Mouse (Mus musculus): ENCODE measurements around the gene Mast4. TPM values are rescaled to one million over a fixed set of nuclear protein-coding genes. Genes with fewer than 3 reads are reported as not detected.

The Mast4 gene
- polyA plus RNA-seq, 2 experiments = 0.71 to 1.5 TPM

- H3K9me3 ChIP-seq (ENCODE audit: control insufficient read depth, low read length) = no peaks in the 10 kb centered on the region
- H3K4me1 ChIP-seq (replicated peaks; ENCODE audit: control insufficient read depth in 2 of 2, insufficient read depth in 2 of 2, low read length in 1 of 2) = no peaks in the 10 kb centered on the region
- ATAC-seq (ENCODE audit: insufficient read depth) (no peak), DNase-seq (ENCODE audit: low read depth in 3 of 3, low spot score in 3 of 3) (no peak)
- H3K36me3 ChIP-seq (replicated peaks; ENCODE audit: control insufficient read depth, insufficient read depth, low read depth) = no peaks in the 10 kb centered on the region
- H3K27ac ChIP-seq = no peak overlapping the region
- 31% methylated on average over 5 of the region's 5 CpGs for WGBS (ENCODE audit: insufficient replicate concordance)
- peaks cover 41% of the 10 kb centered on the region for H3K27me3 ChIP-seq (ENCODE audit: control insufficient read depth, insufficient read depth, low read length)
- TF ChIP-seq EP300 (IDR thresholded peaks at IDR 0.05; ENCODE audit: low read depth) (no peak), CTCF (IDR thresholded peaks at IDR 0.05; ENCODE audit: low read depth) (no peak)
- H3K4me3 ChIP-seq (ENCODE audit: insufficient read depth in 1 of 2, low read depth in 2 of 2, low read length in 2 of 2) = no peak overlapping the region
- no peak overlapping the region for H3K4me2 ChIP-seq (ENCODE audit: low read depth)
- H3K9ac ChIP-seq (replicated peaks) = no peak overlapping the region
Measured at GRCm38 (mm10) chr13:103336237-103336636, 1.9 kb upstream of the Mast4 start.

GRCm38 (mm10) chr13:103334723-103335458 is 594 bp upstream of the Mast4 start:
- TF ChIP-seq EP300 (IDR thresholded peaks at IDR 0.05; ENCODE audit: low read depth) (no peak), CTCF (IDR thresholded peaks at IDR 0.05; ENCODE audit: low read depth) (no peak)
- Histone ChIP-seq H3K27ac (no peak overlapping the region), H3K27me3 (ENCODE audit: control insufficient read depth, insufficient read depth, low read length) (peaks cover 41% of the 10 kb centered on the region), H3K4me3 (ENCODE audit: insufficient read depth in 1 of 2, low read depth in 2 of 2, low read length in 2 of 2) (peak overlapping the region; percentile 44 to 51), H3K9ac (replicated peaks) (no peak overlapping the region), H3K36me3 (replicated peaks; ENCODE audit: control insufficient read depth, insufficient read depth, low read depth) (no peaks in the 10 kb centered on the region), H3K9me3 (ENCODE audit: control insufficient read depth, low read length) (no peaks in the 10 kb centered on the region), H3K4me2 (ENCODE audit: low read depth) (peak overlapping the region; percentile 66), H3K4me1 (replicated peaks; ENCODE audit: control insufficient read depth in 2 of 2, insufficient read depth in 2 of 2, low read length in 1 of 2) (no peaks in the 10 kb centered on the region)
- under 1% methylated on average over 32 of the region's 32 CpGs for WGBS (ENCODE audit: insufficient replicate concordance)
- DNase-seq (ENCODE audit: low read depth in 3 of 3, low spot score in 3 of 3) (no peak), ATAC-seq (ENCODE audit: insufficient read depth) (no peak)

DNA sequence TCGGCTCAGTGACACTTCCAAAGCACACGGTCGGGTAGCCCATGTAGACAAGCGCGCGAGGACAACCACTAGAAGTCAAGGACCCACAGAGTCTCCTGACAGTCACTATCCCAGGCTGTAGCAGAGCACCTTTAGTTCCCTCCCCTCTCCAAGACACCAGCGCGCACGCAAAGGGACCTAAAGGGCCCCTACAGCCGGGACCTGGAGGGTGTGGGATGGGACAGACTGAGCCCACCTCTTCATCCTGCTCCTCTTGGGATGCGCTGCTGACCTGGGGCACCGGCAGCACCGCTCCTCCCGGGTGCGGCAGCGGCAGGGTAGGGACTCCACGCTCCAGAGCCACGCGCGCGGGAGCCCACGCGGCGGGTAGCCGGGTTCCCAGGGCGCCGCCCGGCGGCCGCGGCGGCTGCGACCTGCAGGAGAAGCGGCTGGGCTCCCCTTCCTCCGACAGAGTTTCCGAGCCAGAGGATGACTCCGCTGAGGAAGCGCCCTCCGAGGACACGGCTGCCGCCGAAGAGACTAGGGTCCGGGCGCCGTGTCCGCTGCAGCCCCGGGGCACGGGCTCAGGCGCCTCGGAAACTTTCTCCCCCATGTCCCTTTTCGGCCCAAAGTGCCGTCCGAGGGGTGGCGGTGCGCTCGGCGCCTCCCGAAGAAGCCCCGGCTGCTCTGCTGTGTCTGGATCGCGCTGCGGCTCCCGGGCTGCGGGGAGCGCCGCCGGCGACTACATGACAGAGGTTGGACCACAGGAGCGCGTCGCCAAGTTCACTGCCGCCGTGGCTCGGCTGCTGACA is 501 bp downstream of the Mast4 start:
- DNase-seq (ENCODE audit: low read depth in 3 of 3, low spot score in 3 of 3) = no peak
- under 1% methylated on average over 74 of the region's 74 CpGs for WGBS (ENCODE audit: insufficient replicate concordance)
- H3K27me3 ChIP-seq (ENCODE audit: control insufficient read depth, insufficient read depth, low read length) = peaks cover 41% of the 10 kb centered on the region
- H3K9ac ChIP-seq (replicated peaks) = no peak overlapping the region
- peak overlapping the region; percentile 66 for H3K4me2 ChIP-seq (ENCODE audit: low read depth)
- peak overlapping the region; percentile 20 to 51 for H3K4me3 ChIP-seq (ENCODE audit: insufficient read depth in 1 of 2, low read depth in 2 of 2, low read length in 2 of 2)
- H3K4me1 ChIP-seq (replicated peaks; ENCODE audit: control insufficient read depth in 2 of 2, insufficient read depth in 2 of 2, low read length in 1 of 2) = no peaks in the 10 kb centered on the region
- peak; percentile 21; the same call in 1 of the 2 replicates for ATAC-seq (ENCODE audit: insufficient read depth)
- H3K9me3 ChIP-seq (ENCODE audit: control insufficient read depth, low read length) = no peaks in the 10 kb centered on the region
- H3K27ac ChIP-seq = no peak overlapping the region
- no peaks in the 10 kb centered on the region for H3K36me3 ChIP-seq (replicated peaks; ENCODE audit: control insufficient read depth, insufficient read depth, low read depth)
- TF ChIP-seq EP300 (IDR thresholded peaks at IDR 0.05; ENCODE audit: low read depth) (no peak), CTCF (IDR thresholded peaks at IDR 0.05; ENCODE audit: low read depth) (no peak)

DNA sequence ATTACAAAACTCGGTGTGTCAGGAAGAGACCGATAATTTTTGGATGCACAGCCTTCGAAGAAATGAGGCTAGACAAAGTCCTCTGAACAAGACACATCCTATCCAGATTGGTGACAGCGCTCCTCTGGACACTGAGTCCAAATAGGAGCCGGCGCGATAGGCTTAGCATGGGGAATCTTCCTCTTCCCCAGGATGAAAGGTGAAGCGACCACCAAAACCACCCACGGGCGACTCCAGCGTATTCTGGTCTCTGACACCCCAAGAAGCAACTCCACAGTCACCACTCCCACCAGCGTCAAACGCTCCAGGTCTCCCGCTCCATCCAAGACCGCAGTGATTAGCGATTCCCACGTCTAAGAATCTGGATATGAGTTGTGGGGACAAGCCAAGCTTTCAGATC is 1.1 kb downstream of the Mast4 start:
- Histone ChIP-seq H3K27ac (no peak overlapping the region), H3K4me2 (ENCODE audit: low read depth) (no peak overlapping the region), H3K27me3 (ENCODE audit: control insufficient read depth, insufficient read depth, low read length) (peaks cover 41% of the 10 kb centered on the region), H3K4me3 (ENCODE audit: insufficient read depth in 1 of 2, low read depth in 2 of 2, low read length in 2 of 2) (0 out of 4 replicates have a peak overlapping the region, but pooled peaks of 1 of the 2 experiments have one; percentile 20), H3K9ac (replicated peaks) (no peak overlapping the region), H3K4me1 (replicated peaks; ENCODE audit: control insufficient read depth in 2 of 2, insufficient read depth in 2 of 2, low read length in 1 of 2) (no peaks in the 10 kb centered on the region), H3K9me3 (ENCODE audit: control insufficient read depth, low read length) (no peaks in the 10 kb centered on the region), H3K36me3 (replicated peaks; ENCODE audit: control insufficient read depth, insufficient read depth, low read depth) (no peaks in the 10 kb centered on the region)
- TF ChIP-seq CTCF (IDR thresholded peaks at IDR 0.05; ENCODE audit: low read depth) (no peak), EP300 (IDR thresholded peaks at IDR 0.05; ENCODE audit: low read depth) (no peak)
- 3% methylated on average over 17 of the region's 17 CpGs for WGBS (ENCODE audit: insufficient replicate concordance)
- DNase-seq (ENCODE audit: low read depth in 3 of 3, low spot score in 3 of 3) (no peak), ATAC-seq (ENCODE audit: insufficient read depth) (no peak)

GRCm38 (mm10) chr13:103332731-103333130 is 1.6 kb downstream of the Mast4 start:
- no peak overlapping the region for H3K4me3 ChIP-seq (ENCODE audit: insufficient read depth in 1 of 2, low read depth in 2 of 2, low read length in 2 of 2)
- DNase-seq (ENCODE audit: low read depth in 3 of 3, low spot score in 3 of 3) (no peak), ATAC-seq (ENCODE audit: insufficient read depth) (no peak)
- H3K27ac ChIP-seq = no peak overlapping the region
- no peaks in the 10 kb centered on the region for H3K4me1 ChIP-seq (replicated peaks; ENCODE audit: control insufficient read depth in 2 of 2, insufficient read depth in 2 of 2, low read length in 1 of 2)
- H3K27me3 ChIP-seq (ENCODE audit: control insufficient read depth, insufficient read depth, low read length) = peaks cover 41% of the 10 kb centered on the region
- no peak overlapping the region for H3K9ac ChIP-seq (replicated peaks)
- H3K9me3 ChIP-seq (ENCODE audit: control insufficient read depth, low read length) = no peaks in the 10 kb centered on the region
- no peak for TF ChIP-seq EP300 (IDR thresholded peaks at IDR 0.05; ENCODE audit: low read depth)
- H3K36me3 ChIP-seq (replicated peaks; ENCODE audit: control insufficient read depth, insufficient read depth, low read depth) = no peaks in the 10 kb centered on the region
- 11% methylated on average over 9 of the region's 9 CpGs for WGBS (ENCODE audit: insufficient replicate concordance)
- H3K4me2 ChIP-seq (ENCODE audit: low read depth) = no peak overlapping the region

Data from liver, embryonic 14.5 days (tissue).